Mouse (Mus musculus) forebrain, embryonic 11.5 days (tissue): ENCODE measurements at regions not wholly inside any gene's neighbourhood (a gene's known extent, or its start where the extent isn't known, plus 50 kb on each side); places are given as distances from the start of the nearest gene placed in this dataset.

Source experiments
- ATAC-seq: fragments of 200-750 bp; cut with Nextera tagmentation; replicated peaks from 2 replicates; pipeline ENCODE4 v1.8.0; 2017; ENCODE audit warnings: moderate TSS enrichment; ENCODE audit not compliant: low FRiP score
- DNase-seq: peaks from one replicate; pipeline ENCODE4 v3.0.0-alpha.2; 2017; ENCODE audit warnings: low spot score
- H3K27ac ChIP-seq: fragments of 300-500 bp; sonication (generic); 2 replicates; pipeline ENCODE4 v1.5.1; 2014; ENCODE audit warnings: low read depth, low read length
- H3K27me3 ChIP-seq: fragments of 300-500 bp; sonication (generic); 2 replicates; pipeline ENCODE4 v1.6.1; 2014; ENCODE audit warnings: mild to moderate bottlenecking, low read length, mixed read lengths; ENCODE audit not compliant: control insufficient read depth, insufficient read depth
- H3K36me3 ChIP-seq: fragments of 300-500 bp; sonication (generic); 2 replicates; pipeline ENCODE4 v1.6.1; 2014; ENCODE audit warnings: mild to moderate bottlenecking, low read length, moderate library complexity, mixed read lengths; ENCODE audit not compliant: control insufficient read depth, insufficient read depth
- H3K4me1 ChIP-seq: fragments of 300-500 bp; sonication (generic); replicated peaks from 2 replicates; pipeline ENCODE4 v1.6.1; 2014; ENCODE audit warnings: low read length, mixed read lengths; ENCODE audit not compliant: control insufficient read depth, insufficient read depth
- H3K4me2 ChIP-seq: fragments of 300-500 bp; sonication (generic); 2 replicates; pipeline ENCODE4 v1.6.1; 2014; ENCODE audit warnings: low read depth, mild to moderate bottlenecking, low read length, moderate library complexity, mixed read lengths; ENCODE audit not compliant: severe bottlenecking
- H3K4me3 ChIP-seq: fragments of 300-500 bp; sonication (generic); 2 replicates; pipeline ENCODE4 v1.5.1; 2014; ENCODE audit warnings: low read depth, low read length
- H3K9ac ChIP-seq: fragments of 300-500 bp; sonication (generic); 2 replicates; pipeline ENCODE4 v1.6.1; 2014; ENCODE audit warnings: low read length
- H3K9me3 ChIP-seq: fragments of 300-500 bp; sonication (generic); 2 replicates; pipeline ENCODE4 v1.6.1; 2016; ENCODE audit warnings: low read length, mixed read lengths; ENCODE audit not compliant: control insufficient read depth
- WGBS: fragments of 180-500 bp; shearing (Covaris S2); extraction: QIAGEN DNeasy Blood & Tissue Kit; methylation state at CpG from one replicate; pipeline ENCODE4 v1.1.7; 2014; 5-methylcytosine and 5-hydroxymethylcytosine counted together

- H3K27ac ChIP-seq, result no peak overlapping the region
- no peak overlapping the region for H3K9ac ChIP-seq
- DNase-seq (no peak), ATAC-seq (no peak)
- WGBS, result 73% methylated on average over 5 of the region's 5 CpGs
- no peaks in the 10 kb centered on the region for H3K4me1 ChIP-seq
- no peaks in the 10 kb centered on the region for H3K27me3 ChIP-seq
- no peaks in the 10 kb centered on the region for H3K36me3 ChIP-seq
- H3K9me3 ChIP-seq, result no peaks in the 10 kb centered on the region
- H3K4me3 ChIP-seq, result no peak overlapping the region
- H3K4me2 ChIP-seq, result no peak overlapping the region
Observed at GRCm38 (mm10) chr14:24731872-24732525, 245.1 kb downstream of the Rps24 start.

DNA sequence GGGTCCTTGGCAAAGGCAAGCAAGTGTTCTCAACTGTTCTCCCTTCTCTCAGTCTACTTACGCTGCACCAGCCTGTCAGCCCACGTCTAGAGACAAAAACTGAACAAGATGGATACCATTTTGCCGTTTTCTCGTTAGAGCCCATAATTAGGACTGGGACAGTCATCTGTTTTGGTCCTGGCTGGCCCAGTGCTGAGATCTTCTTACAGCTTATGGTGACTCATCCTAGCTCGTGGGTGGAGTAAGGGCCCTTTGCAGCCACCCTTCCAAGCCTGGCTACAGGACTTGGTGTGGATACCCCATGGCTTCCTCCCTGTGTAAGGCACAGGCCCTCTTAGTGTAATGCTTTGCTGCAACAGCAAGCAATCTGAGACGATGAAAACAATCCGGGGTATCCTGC, 246.4 kb downstream of the Rps24 start:
- ATAC-seq (no peak), DNase-seq (no peak)
- H3K9me3 ChIP-seq, result no peaks in the 10 kb centered on the region
- no peaks in the 10 kb centered on the region for H3K27me3 ChIP-seq
- no peaks in the 10 kb centered on the region for H3K36me3 ChIP-seq
- no peaks in the 10 kb centered on the region for H3K4me1 ChIP-seq
- 82% methylated on average over 7 of the region's 7 CpGs for whole genome bisulfite sequencing
- no peak overlapping the region for H3K4me2 ChIP-seq
- H3K9ac ChIP-seq, result no peak overlapping the region
- H3K27ac ChIP-seq, result no peak overlapping the region
- H3K4me3 ChIP-seq, result no peak overlapping the region

GRCm38 (mm10) chr14:24738869-24739268, 251.9 kb downstream of the Rps24 start:
- no peak for ATAC-seq
- Histone ChIP-seq H3K4me3 (no peak overlapping the region), H3K9me3 (no peaks in the 10 kb centered on the region), H3K9ac (no peak overlapping the region), H3K4me1 (peaks cover 3% of the 10 kb centered on the region), H3K27me3 (no peaks in the 10 kb centered on the region), H3K4me2 (no peak overlapping the region), H3K36me3 (no peaks in the 10 kb centered on the region), H3K27ac (no peak overlapping the region)
- no peak for DNase-seq

GRCm38 (mm10) chr14:24744451-24744850, 257.5 kb downstream of the Rps24 start:
- ATAC-seq (no peak), DNase-seq (no peak)
- Histone ChIP-seq H3K4me2 (no peak overlapping the region), H3K4me3 (no peak overlapping the region), H3K4me1 (0 out of 2 replicates have a peak, but pooled peaks cover 2% of the 10 kb centered on the region), H3K27ac (no peak overlapping the region), H3K27me3 (no peaks in the 10 kb centered on the region), H3K9me3 (no peaks in the 10 kb centered on the region), H3K9ac (no peak overlapping the region), H3K36me3 (no peaks in the 10 kb centered on the region)
- 60% methylated on average over 2 of the region's 2 CpGs for WGBS

- H3K9me3 ChIP-seq, result no peaks in the 10 kb centered on the region
- H3K4me1 ChIP-seq, result 0 out of 2 replicates have a peak, but pooled peaks cover 2% of the 10 kb centered on the region
- ATAC-seq (no peak), DNase-seq (no peak)
- no peak overlapping the region for H3K4me3 ChIP-seq
- WGBS, result 61% methylated on average over 3 of the region's 3 CpGs
- no peaks in the 10 kb centered on the region for H3K36me3 ChIP-seq
- no peak overlapping the region for H3K27ac ChIP-seq
- H3K4me2 ChIP-seq, result no peak overlapping the region
- no peaks in the 10 kb centered on the region for H3K27me3 ChIP-seq
- no peak overlapping the region for H3K9ac ChIP-seq
Observed at GRCm38 (mm10) chr14:24745730-24746129, 258.8 kb downstream of the Rps24 start.

- Histone ChIP-seq H3K27ac (no peak overlapping the region), H3K4me3 (no peak overlapping the region), H3K4me1 (0 out of 2 replicates have a peak, but pooled peaks cover 2% of the 10 kb centered on the region), H3K4me2 (no peak overlapping the region), H3K9me3 (no peaks in the 10 kb centered on the region), H3K27me3 (no peaks in the 10 kb centered on the region), H3K9ac (no peak overlapping the region), H3K36me3 (no peaks in the 10 kb centered on the region)
- ATAC-seq, result no peak
- DNase-seq, result no peak
- WGBS, result 59% methylated on average over 4 of the region's 4 CpGs
Observed at GRCm38 (mm10) chr14:24747471-24747795, 260.5 kb downstream of the Rps24 start.

- Histone ChIP-seq H3K9me3 (no peaks in the 10 kb centered on the region), H3K4me2 (no peak overlapping the region), H3K9ac (no peak overlapping the region), H3K4me3 (no peak overlapping the region), H3K36me3 (no peaks in the 10 kb centered on the region), H3K4me1 (0 out of 2 replicates have a peak, but pooled peaks cover 2% of the 10 kb centered on the region), H3K27me3 (no peaks in the 10 kb centered on the region), H3K27ac (no peak overlapping the region)
- no peak for ATAC-seq
- WGBS, result 74% methylated on average over 7 of the region's 7 CpGs
- DNase-seq, result no peak
Observed at GRCm38 (mm10) chr14:24747796-24748496, 261.0 kb downstream of the Rps24 start.

DNA sequence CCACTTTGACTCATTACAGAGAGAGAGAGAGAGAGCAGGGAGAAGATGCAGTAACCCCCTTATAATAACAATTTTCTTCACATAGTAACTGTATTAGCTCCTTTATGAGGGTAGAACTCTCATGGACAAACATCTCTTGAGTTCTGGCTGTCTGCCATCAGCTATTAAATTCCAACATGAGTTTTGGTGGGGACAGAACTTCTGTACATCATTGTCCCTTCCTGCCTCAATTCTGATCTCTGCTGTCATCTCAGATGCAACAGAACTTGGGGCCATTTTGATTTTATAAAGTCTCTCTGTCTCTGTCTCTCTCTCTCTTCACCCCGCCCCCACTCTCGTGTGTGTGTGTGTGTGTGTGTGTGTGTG, 261.6 kb downstream of the Rps24 start:
- H3K9me3 ChIP-seq, result no peaks in the 10 kb centered on the region
- H3K36me3 ChIP-seq, result no peaks in the 10 kb centered on the region
- DNase-seq (no peak), ATAC-seq (no peak)
- no peak overlapping the region for H3K4me2 ChIP-seq
- H3K4me1 ChIP-seq, result 0 out of 2 replicates have a peak, but pooled peaks cover 2% of the 10 kb centered on the region
- 96% methylated on average over 2 of the region's 2 CpGs for WGBS
- H3K27ac ChIP-seq, result no peak overlapping the region
- H3K27me3 ChIP-seq, result no peaks in the 10 kb centered on the region
- H3K4me3 ChIP-seq, result no peak overlapping the region
- no peak overlapping the region for H3K9ac ChIP-seq

DNA sequence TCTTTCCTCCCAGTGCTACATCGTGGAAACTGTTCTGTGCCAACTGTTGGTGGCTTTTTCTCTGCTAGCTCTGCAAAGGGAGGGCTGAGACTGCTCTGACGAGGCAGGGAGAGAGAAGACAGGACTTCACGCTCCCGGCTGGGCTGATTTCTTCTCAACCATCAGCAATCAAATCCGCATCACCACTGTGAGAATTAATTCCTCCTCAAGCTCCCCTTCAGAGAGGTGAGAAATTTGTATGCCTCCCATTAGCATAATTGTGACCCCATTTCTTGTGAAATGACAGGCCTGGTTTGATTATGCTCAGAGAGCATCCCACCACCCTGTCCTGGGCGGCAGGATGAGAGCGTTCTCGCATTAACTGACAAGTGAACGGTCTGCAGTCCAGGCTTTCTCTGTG, 262.4 kb downstream of the Rps24 start:
- Histone ChIP-seq H3K27ac (no peak overlapping the region), H3K4me3 (no peak overlapping the region), H3K4me2 (no peak overlapping the region), H3K4me1 (no peaks in the 10 kb centered on the region), H3K36me3 (no peaks in the 10 kb centered on the region), H3K27me3 (no peaks in the 10 kb centered on the region), H3K9ac (no peak overlapping the region), H3K9me3 (no peaks in the 10 kb centered on the region)
- WGBS, result 79% methylated on average over 9 of the region's 9 CpGs
- DNase-seq (no peak), ATAC-seq (no peak)
